Mouse (Mus musculus) adrenal gland, postnatal 14 days (tissue): ENCODE data around the gene Rai14. TPM values are rescaled to one million over a fixed set of nuclear protein-coding genes. Genes with fewer than 3 reads are reported as not detected.
A peak's percentile ranks its signal among the peaks of the same experiment; 100 is the strongest.
"Not testable (repeated sequence)": the region's sequence is repeated elsewhere in the genome, so short reads cannot be mapped to it uniquely, and the experiment has no call there.

Experiments
- DNase-seq: peaks from one replicate; pipeline ENCODE4 v3.0.0; 2021; ENCODE audit warnings: mixed read lengths
- total RNA-seq: library from RNA; stranded (reverse); gene quantifications from 2 replicates; pipeline ENCODE4 v1.2.3, GENCODE M21; 2021

The Rai14 gene
- total RNA-seq, 1 experiment from 2014 or later: 23.1 TPM

DNA sequence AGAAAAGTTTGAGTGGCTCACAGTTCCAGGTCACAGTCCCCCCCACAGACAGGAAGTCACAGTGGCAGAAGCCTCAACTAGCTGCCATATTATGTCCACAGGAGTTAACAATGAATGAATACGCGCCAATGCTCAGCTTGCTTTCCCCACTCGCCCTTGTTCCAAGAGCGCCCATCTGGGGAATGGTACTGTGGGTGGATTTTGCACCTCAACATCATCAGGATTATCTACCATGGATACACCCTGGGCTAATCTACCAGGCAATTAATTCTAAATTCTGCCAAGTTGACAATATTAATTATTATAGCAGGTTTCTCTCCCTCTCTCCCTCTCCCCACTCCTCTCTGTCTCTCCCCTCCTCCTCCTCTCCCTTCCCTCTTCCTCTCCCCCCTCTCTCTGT is 105.3 kb downstream of the Rai14 start:
- DNase-seq: no peak

DNA sequence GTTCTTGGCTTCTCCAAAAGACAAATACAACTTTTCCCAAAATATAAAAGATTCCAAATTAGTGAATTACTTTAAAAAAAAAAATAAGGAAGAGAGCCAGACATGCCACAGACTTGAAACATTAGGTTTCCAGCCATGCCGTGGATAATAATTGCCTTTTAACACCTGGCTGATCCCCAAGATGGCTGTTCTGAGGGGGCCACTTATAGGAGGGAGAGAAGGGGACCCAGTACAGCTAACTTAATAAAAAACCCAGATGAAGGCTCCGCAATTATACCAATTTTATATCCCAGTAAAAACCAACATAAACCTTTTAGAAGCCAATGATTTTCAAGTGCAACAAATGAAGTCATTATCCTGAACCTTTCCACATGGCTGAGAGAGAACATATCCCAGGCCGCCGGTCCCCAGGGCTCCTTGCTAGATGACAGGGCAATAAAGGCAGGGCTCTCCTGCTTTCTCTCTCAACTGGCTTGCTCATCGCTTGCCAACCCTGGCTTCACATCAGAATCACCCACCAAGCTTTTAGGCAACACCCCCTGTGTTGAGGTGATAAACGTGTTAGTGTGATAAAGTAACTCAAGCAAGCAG is 105.8 kb downstream of the Rai14 start:
- no peak for DNase-seq

DNA sequence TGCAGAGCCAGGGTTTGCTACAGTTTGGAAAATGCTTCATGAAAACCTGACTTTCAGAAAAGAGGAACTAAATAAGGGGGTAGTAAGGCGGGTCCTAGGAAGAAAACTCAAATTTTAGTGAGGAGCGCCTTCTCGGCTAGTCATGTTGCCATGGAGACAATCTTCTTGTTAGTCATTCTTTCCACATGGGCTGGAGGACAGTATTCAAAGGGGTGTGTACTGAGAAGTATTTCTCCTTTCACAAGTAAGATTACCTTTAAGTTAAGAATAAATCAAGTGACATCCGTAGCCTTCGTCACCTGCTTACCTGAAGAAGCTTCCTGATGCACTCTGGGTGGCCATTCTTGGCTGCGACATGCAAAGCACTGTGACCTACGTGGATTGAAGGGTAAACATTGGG is 115.0 kb downstream of the Rai14 start:
- peak; percentile 21 for DNase-seq

DNA sequence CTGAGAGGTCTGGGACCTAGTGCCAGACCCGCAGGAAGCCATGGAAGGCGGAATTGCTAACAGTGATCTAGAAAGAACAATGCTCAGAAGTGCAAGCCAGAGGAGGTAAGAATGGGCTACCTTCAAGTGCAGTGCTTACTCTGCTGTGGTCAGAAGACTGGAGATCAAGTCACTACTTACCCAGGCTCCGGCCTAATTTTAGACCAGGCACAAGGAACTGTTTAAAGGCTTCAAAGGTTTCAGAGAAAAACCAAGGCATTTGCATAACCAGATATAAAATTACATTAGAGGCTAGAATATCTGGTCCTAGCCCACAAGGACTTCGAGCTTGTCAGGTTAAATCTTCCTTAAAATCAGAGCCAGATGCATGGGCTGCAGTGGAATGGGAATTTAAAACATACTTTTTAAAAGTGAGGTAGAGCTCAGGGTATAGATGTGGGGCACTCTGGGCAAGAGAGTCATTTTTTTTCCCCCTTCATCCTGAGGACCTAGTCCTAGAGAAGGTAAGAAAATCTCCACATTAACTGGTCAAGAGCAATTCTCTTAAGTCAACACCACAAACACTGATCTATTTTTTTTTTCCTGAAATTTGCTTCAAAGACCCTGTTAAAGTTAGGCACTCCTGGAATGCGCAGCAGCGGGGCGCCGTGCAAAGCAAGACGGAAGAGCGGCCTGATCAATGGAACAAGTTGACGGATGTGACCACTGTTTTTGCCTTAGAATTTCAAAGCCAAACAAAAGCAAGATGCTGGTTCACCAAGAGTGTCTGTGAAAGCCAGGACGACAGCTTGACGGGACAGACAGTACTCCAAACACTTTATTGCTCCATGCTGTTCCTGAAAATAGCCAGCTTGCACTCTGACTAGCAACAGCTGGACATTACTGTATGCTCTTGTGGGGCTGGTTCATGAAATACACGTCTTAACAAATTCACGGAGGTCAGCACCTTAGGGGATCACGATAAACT is 115.9 kb downstream of the Rai14 start:
- DNase-seq: no peak

DNA sequence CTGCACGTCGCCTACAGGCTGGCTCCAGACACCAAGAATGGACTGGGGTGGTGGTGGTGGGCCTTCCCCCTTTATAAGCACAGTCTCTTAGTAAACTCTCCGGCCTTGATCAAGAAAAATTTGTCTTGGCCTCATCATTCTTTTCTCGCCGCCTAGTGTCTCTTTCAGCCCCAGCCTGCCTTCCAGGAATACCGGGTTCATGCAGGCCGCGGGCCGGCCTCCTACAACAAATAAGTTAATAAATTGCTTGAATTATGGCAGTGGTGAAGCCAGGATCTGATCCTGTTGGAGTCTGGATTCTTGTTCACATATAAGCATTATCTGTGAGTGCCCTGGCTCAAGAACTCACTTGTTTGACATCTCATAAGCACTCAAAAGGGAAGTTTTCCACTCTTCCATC is 117.6 kb downstream of the Rai14 start:
- DNase-seq: no peak

DNA sequence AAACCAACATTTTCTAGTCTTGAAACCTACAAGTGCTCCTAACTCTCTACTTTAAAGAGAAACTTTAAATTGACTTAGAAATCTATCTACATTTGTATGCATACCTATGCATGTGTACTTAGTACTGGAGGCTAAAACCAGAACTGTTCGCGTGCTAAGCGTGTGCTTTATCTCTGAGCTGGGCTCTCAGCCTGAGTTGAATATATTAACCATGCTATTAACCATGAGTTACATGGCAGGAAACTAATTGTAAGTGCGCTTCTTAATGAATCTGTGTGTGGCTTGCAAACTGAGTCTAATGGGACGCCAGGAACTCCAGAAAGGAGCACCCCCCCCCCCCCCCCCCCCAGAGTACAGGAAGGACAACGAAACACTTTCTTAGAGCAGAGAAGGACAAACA is 119.0 kb downstream of the Rai14 start:
- DNase-seq: no peak

DNA sequence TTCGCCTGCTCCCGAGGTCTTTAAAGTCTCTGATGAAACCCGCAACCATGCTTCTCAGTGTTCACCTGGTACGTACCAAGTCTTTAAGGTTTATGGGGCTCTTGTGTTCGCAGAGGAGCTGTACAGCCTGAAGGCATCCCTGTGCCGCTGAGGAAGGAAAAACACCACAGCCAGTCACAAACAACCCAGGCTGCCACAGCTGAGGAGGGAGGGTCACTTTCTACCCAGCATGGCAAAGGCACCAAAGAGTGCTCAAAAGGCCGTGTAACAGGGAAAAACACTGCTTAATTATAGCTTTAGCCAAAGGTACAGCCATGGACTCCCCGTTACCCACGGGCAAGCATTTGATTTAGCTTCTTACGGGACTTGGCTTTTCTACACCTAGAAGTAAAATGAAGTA is 119.5 kb downstream of the Rai14 start:
- no peak for DNase-seq

DNA sequence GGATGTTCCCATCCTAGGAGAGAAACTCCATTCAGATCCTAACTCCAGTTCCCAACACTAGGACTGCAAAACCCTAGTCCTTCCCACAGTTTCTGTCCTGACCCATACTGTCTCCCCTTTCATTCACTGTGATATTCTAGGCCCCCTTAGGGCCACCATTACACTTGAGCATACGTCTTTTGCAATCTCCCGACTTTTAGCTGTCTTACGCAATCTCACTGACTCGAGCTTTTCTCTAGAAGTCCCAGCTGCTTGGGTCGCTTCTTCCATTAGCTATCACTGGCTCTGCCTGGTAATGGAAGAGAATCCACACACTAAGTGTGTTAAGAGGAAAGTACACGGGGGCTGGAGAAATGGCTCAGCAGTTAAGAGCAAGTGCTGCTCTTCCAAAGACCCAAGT is 121.3 kb downstream of the Rai14 start:
- no peak for DNase-seq

DNA sequence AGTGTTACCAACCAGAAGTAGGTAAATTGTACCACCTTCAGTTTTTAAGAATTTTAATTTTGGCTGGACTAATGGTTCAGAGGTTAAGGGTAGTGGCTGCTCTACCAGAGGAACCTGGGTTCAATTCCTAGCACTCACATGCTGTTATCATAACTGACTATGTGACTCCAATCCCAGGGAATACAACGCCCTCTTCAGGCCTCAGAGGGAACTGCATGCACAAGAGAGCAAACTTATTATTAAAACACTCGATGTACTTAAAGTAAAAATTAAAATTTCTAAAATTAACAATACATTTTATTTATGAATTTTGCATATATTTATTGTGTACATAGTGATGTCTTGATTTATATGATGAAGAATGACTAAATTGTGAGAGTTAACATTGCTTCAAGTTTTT is 127.9 kb downstream of the Rai14 start:
- no peak for DNase-seq

DNA sequence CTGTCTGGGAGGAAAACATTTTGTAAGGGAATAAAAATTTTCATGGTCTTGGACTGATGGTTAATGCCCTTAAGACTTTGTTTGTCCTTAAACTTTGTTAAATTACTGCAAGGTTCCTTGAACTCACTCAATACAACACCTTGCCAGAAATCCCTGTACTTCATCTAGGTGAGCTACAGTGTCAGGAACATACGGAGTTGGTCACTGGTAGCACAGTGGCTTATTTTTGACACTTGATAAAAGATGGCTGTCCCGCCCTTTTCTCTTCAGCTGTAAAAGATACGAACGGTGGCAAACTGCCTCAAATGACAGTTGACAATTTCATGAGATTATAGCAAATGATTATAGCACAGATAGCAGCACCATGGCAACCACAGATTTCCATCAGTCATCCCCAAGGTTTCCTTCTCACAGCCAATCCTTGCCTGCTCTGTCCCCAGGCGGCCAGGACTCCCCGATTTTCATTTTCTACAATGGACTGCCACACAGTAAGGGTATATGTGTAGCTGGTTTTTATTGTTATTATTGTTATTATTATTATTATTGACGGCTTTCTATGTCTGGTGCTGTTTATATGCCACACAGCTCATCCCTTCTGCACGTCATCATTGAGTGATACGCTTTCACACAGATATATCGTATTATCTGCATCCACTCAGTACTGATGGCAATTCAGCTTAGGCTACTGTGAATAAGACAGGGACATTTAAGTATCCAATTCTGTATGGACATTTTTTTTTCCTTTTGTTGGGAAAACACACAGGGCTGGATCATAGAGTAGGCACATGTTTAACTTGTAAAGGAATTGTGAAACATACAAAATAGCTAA is 129.9 kb downstream of the Rai14 start:
- no peak for DNase-seq

DNA sequence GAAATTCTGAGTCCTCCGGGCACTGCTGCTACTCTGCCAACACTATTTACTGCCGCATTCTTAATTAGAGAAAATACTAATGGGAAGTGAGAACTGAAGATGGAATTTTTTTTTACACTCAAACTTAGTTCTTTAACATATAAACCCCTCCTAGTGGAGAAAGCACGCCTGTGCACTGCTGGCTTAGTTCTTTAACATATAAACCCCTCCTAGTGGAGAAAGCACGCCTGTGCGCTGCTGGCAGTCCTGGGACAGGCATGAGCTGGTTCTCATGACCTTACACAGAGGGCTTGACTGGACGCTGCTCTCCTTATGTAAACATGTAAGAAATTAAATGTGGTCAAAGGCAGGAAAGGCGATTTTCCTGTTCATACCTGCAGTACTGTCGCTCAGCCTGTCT is 131.0 kb downstream of the Rai14 start:
- DNase-seq: peak; percentile 78

DNA sequence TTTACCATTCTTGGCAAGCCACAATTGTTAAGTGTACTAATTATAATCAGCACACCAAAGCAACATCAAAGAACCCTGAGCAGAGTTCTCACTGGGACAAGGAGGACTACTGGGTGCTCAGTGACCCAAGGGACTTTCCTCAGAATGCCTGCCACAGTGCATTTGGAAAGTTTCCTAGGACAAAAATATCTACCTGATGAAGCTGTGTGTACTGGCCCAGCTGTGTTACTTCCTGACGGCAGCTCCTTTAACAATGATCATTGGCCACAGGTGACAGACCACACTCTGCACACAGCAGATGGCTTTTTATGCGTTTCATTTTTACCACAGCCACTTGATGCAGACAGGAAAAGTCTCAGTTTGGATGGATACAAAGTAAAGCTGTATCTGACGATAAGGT is 135.3 kb downstream of the Rai14 start:
- no peak for DNase-seq

DNA sequence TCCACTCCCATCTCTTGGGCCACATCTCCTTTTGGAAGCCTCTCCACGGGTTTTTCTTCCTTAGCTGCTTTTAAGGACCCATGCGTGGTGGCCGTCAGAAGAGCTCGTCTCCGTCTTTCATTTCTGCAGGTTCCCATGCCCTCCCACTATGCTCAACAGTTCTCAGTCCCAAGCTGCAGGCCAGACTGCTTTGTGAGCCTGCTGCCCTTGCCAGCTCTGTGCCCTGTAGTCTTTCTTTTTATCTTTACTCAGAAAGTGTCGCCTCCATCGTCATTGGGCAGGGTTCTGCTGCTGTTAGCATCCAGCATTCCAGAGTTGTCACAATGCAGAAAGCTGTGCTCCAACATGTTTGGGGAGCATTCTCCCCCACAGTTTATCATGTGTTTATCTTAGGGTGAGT is 147.9 kb downstream of the Rai14 start:
- DNase-seq: no peak

DNA sequence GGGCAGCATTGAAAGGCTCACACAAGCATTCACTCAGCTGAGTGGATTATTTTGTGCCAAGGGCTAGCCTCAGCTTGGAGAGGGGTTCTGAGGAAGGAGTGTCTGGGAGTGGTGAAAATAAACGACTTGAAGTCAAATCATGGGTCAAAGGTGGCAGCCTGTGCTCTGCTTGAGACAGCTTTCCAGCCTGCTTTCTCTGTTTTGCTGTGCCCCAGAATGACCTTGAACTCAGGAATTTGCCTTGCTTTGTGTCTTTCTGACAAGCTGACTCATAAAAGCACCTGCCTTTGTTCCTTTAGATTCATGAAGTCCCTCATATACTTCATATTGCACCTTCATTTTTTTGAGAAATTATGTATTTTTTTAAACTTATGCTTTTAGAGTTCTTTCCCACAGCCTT is 150.2 kb downstream of the Rai14 start:
- DNase-seq: no peak

DNA sequence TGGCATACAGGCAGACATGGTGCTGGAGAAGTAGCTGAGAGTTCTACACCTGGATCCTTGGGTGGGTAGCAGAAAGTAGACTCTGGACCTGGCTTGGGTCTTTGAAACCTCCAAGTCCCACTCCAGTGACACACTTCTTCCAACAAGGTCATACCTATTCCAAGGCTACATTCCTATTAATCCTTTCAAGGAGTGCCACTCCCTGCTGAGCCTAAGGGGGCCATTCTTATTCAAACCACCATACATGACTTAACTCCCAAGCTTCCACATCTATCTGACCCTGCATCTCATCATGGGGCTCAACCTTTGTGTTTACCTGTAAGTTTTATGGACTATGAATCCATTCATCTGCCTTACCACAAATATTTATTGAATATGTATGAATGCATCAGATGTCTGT is 152.1 kb downstream of the Rai14 start:
- DNase-seq: no peak

DNA sequence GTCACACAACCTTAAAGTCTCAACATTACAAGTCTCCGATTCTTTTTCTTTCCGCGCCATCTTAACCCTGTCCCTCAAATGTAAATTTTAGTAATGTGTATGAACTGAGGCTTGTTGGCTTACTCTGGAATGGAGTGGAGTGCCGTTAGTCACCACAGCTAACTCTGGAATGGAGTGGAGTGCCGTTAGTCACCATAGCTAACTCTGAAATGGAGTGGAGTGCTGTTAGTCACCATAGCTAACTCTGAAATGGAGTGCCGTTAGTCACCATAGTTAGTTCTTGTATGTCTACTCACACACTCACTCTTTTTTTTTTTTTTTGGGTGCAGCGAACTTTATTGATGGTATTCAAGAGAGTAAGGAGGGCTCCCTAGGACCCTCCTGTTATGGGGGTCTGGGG is 154.4 kb downstream of the Rai14 start:
- DNase-seq: no peak

DNA sequence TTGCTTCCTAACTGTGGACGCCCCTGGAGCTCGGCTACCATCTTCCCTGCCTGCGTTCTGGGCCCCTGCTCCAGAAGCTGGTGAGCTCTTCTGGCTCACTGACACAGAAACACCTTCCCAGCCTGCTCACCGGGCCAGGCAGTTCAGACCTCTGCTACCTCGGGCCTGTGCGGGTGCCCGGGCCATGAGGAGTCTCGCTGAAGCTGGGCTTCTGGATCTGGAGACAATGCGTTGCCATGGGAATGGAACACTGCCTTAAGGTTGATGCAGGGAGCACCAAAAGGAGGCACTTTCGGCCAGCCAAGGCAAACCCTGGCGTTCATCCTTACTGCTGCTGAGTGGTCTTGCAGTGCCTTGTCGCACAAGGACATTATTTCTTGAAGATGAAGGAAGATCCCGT is 156.0 kb downstream of the Rai14 start, which contains the start of gene Ttc23l:
TSS of gene Ttc23l (minus strand) at position 204 of the 400 bp plus-strand sequence.
- no peak for DNase-seq

DNA sequence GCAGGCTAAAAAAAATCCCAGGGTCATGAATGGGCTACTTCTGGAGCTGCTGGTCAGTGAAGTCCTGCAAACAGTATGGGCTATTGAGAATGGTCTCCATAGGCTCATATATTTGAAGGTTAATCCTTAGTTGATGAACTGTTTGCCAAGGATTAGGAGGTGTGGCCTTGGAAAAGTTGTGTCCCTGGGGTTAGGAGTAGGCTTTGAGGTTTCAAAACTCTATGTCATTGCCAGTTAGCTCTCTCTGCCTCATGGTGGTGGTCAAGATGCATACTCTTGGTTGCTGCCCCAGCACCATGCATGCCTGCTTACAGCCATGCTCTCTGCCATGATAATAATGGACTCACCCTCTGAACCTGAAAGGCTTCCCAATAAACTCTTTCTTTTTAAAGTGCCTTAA is 160.1 kb downstream of the Rai14 start:
- no peak for DNase-seq

DNA sequence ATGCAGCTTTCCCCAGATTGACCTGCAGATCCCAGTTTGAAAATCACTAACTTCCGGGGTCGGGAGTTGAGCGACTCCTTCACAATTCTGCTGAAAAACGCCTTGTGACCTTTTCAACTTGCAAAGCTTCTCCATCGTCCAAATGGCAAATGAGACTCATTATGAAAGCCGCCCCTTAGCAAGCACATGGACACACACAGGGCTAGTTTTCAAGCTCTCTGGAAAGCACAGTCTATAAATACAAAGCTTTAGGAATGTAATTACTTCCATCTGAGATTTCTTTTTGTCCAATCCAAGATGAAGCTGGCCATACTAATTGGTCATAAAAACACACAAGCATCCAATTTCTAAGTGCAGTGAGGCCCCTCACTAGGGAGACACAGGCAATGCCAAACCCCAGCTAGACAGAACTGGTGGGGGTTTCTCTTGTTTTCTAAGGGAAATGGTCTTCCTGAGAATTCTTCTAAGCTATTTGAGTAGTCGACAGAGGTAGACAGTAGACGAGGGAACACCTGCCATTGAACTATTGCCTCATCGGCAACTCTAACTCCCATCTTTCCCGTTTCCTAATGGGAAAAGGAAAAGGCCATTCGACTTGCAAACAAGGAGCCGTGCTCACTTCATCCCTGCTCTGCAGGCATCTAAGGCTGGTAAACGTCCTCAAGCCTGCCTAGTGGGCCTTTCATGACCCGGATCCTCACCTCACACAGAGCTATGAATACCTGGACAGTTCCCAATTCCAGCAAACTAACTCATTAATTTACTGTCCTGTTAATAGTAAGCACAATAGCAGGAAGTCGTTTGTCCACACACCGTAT is 173.9 kb downstream of the Rai14 start:
- no peak for DNase-seq

DNA sequence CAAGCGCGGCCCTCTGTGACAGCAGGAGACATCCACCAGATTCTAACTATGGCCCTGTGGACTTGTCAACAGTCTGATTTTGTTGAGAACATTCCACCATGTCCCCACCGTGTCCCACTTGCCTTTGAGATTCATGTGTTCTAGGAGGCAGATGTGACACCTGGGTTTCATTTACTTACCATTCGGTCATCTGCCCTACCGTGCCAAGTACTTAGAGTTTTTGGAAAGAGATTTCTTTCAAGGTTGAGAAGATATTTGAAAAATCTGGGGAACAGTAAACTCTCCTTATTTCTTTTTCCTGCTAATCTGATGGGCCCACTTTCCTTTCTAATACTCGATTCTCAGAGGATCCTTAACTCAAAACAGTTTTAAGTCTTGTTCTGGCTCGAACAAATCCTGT is 178.5 kb downstream of the Rai14 start:
- DNase-seq: no peak

DNA sequence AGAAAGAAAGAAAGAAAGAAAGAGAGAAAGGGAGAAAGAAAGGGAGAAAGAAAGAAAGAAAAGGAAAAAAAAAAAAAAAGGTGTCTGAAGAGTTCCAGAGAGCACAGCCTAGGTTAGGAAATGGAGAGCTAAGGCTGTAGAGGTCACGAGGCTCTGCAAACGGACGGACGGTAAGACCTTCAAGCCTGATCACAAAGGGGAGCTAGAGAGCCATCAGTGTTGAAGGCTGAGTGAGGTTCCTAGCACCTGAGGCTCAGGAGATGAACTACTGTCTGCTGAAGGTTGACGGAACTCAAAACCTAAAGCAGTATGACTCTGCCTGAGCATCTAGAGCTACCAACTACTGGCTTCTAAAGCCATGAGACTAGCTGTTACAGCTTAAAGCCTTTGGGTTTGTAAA is 179.8 kb downstream of the Rai14 start:
- no peak for DNase-seq

DNA sequence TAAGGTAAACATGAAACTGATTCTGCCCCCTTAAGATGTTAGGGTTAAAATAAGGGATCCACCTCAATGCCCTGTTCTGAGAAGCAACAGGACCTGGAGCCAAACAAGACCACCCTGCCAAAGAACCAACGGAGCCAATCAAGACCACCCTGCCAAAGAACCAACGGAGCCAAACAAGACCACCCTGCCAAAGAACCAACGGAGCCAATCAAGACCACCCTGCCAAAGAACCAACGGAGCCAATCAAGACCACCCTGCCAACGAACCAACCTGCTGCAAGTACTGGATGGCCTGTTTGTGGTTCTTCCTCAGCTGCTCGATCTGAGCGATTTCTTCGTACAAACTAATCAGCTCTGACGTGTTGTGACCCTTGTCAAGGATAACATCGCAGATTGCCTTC is 181.1 kb downstream of the Rai14 start:
- DNase-seq: not testable (repeated sequence)
